21 mouse cellular contexts compared by ENCODE assay signal in the genomic region with DNA sequence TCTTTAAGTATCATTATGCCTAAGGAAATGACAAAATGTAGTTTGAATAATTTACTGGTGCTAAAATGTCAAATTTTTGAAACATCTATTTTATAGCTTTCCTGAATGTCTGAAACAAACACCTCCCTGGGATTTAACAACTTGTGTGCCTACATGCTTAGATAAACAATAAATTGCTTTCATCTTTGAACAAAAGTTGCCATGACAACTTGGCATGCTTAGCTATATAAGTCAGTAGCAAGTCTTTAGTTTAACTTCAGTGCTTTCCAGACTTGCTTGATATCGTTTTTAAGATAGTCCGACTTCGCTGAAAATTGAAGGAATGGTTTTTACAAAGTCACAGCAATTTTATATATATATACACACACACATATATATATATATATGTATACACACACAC.
DNase-seq lines count a peak whose midpoint lies in the region; ATAC-seq lines count a peak whose summit lies in the region.
"Had no signal": no experiment of that assay in that cellular context is flagged by ENCODE, and none has a peak within 500 bp of the region (broad histone marks: within the 10 kb centered on the region; RNA-seq: fewer than 3 reads in every experiment).

No protein-coding gene starts in this region.

- H3K9me3 ChIP-seq in hindbrain, embryonic 14.5 days (ENCODE audit: control insufficient read depth, low read length), result no peaks in the 10 kb centered on the region
- H3K9me3 ChIP-seq in hindbrain, embryonic 16.5 days (ENCODE audit: control insufficient read depth, low read length), result no peaks in the 10 kb centered on the region
- H3K9me3 ChIP-seq in midbrain, embryonic 14.5 days (ENCODE audit: control insufficient read depth, low read length), result no peaks in the 10 kb centered on the region
- no peaks in the 10 kb centered on the region for H3K9me3 ChIP-seq in midbrain, embryonic 16.5 days (replicated peaks; ENCODE audit: control insufficient read depth, low read length, poor library complexity, severe bottlenecking)
- H3K9me3 ChIP-seq: embryonic facial prominence, embryonic 12.5 days; heart, embryonic 15.5 days; limb, embryonic 10.5 days had no signal

- DNase-seq in hindbrain, embryonic 14.5 days (ENCODE audit: low spot score), result peak; percentile 63
- peak; percentile 65 for DNase-seq in midbrain, embryonic 14.5 days
- peak; percentile 46 for DNase-seq in brain, embryonic 18.5 days (ENCODE audit: low read depth, low spot score)
- peak; percentile 35 for DNase-seq in mesoderm, embryonic 11.5 days (ENCODE audit: low read depth, low spot score)
- DNase-seq: adrenal gland, adult 8-10 months; cerebellum, adult 11-12 months; cerebellum, postnatal 25 days; gastrocnemius, postnatal 36 days; heart, postnatal 4 days; kidney, adult 8-10 months; kidney, postnatal 36 days; layer of hippocampus, adult 9-11 months; liver, postnatal 0 days; right cerebral cortex, postnatal 4 days had no signal

- H3K27ac ChIP-seq in hindbrain, embryonic 14.5 days, result no peak overlapping the region
- no peak overlapping the region for H3K27ac ChIP-seq in hindbrain, embryonic 16.5 days (ENCODE audit: low read depth, low read length)
- H3K27ac ChIP-seq in midbrain, embryonic 14.5 days (replicated peaks; ENCODE audit: low read depth, low read length), result no peak overlapping the region
- no peak overlapping the region for H3K27ac ChIP-seq in midbrain, embryonic 16.5 days (ENCODE audit: low read length)
- H3K27ac ChIP-seq: embryonic facial prominence, embryonic 12.5 days; heart, embryonic 15.5 days; limb, embryonic 10.5 days had no signal

- H3K4me1 ChIP-seq in hindbrain, embryonic 14.5 days (replicated peaks; ENCODE audit: control insufficient read depth, insufficient read depth, low read length), result no peaks in the 10 kb centered on the region
- H3K4me1 ChIP-seq in hindbrain, embryonic 16.5 days (ENCODE audit: control insufficient read depth, insufficient read depth, low read depth, low read length), result no peaks in the 10 kb centered on the region
- H3K4me1 ChIP-seq in midbrain, embryonic 14.5 days (ENCODE audit: control insufficient read depth, insufficient read depth, low read length), result no peaks in the 10 kb centered on the region
- H3K4me1 ChIP-seq in midbrain, embryonic 16.5 days (ENCODE audit: control insufficient read depth, insufficient read depth, low read length), result peaks cover 3% of the 10 kb centered on the region; the same call in 1 of the 2 replicates
- H3K4me1 ChIP-seq: embryonic facial prominence, embryonic 12.5 days; limb, embryonic 10.5 days had no signal

- H3K27me3 ChIP-seq in hindbrain, embryonic 14.5 days (ENCODE audit: control insufficient read depth, insufficient read depth, low read length), result no peaks in the 10 kb centered on the region
- no peaks in the 10 kb centered on the region for H3K27me3 ChIP-seq in hindbrain, embryonic 16.5 days (replicated peaks; ENCODE audit: control insufficient read depth, insufficient read depth, low read length)
- no peaks in the 10 kb centered on the region for H3K27me3 ChIP-seq in midbrain, embryonic 14.5 days (ENCODE audit: control insufficient read depth, insufficient read depth, low read length)
- no peaks in the 10 kb centered on the region for H3K27me3 ChIP-seq in midbrain, embryonic 16.5 days (ENCODE audit: control insufficient read depth, insufficient read depth, low read depth, low read length)
- H3K27me3 ChIP-seq: embryonic facial prominence, embryonic 12.5 days; heart, embryonic 15.5 days; Patski had no signal

- H3K36me3 ChIP-seq in hindbrain, embryonic 14.5 days (replicated peaks; ENCODE audit: control insufficient read depth, insufficient read depth), result no peaks in the 10 kb centered on the region
- H3K36me3 ChIP-seq in hindbrain, embryonic 16.5 days (ENCODE audit: control insufficient read depth, insufficient read depth, low read length), result no peaks in the 10 kb centered on the region
- no peaks in the 10 kb centered on the region for H3K36me3 ChIP-seq in midbrain, embryonic 14.5 days (ENCODE audit: control insufficient read depth, insufficient read depth, low read length)
- no peaks in the 10 kb centered on the region for H3K36me3 ChIP-seq in midbrain, embryonic 16.5 days (ENCODE audit: control insufficient read depth, insufficient read depth, low read length)
- H3K36me3 ChIP-seq: embryonic facial prominence, embryonic 12.5 days; heart, embryonic 15.5 days; limb, embryonic 10.5 days had no signal

- H3K4me2 ChIP-seq in hindbrain, embryonic 14.5 days (replicated peaks), result no peak overlapping the region
- no peak overlapping the region for H3K4me2 ChIP-seq in hindbrain, embryonic 16.5 days (ENCODE audit: low read length)
- no peak overlapping the region for H3K4me2 ChIP-seq in midbrain, embryonic 14.5 days (ENCODE audit: low read length)
- H3K4me2 ChIP-seq in midbrain, embryonic 16.5 days (ENCODE audit: low read length), result no peak overlapping the region
- H3K4me2 ChIP-seq: embryonic facial prominence, embryonic 12.5 days; heart, embryonic 15.5 days had no signal

- WGBS in hindbrain, embryonic 14.5 days, result 57% methylated on average over 3 of the region's 3 CpGs
- 48% methylated on average over 3 of the region's 3 CpGs for WGBS in hindbrain, embryonic 16.5 days
- WGBS in midbrain, embryonic 14.5 days, result 66% methylated on average over 3 of the region's 3 CpGs
- 49% methylated on average over 3 of the region's 3 CpGs for WGBS in midbrain, embryonic 16.5 days

- ATAC-seq in hindbrain, embryonic 14.5 days (ENCODE audit: low FRiP score), result no peak
- ATAC-seq in hindbrain, embryonic 16.5 days, result no peak
- ATAC-seq in midbrain, embryonic 14.5 days (ENCODE audit: low FRiP score, low TSS enrichment), result no peak
- ATAC-seq in midbrain, embryonic 16.5 days, result no peak; the same call in 1 of the 2 replicates
- no peak for ATAC-seq in cerebellum, adult (ENCODE audit: insufficient number of reproducible peaks, low FRiP score, low TSS enrichment)
- ATAC-seq: liver, postnatal 0 days; Patski had no signal

- no peak overlapping the region for H3K4me3 ChIP-seq in hindbrain, embryonic 14.5 days (replicated peaks; ENCODE audit: low read length)
- no peak overlapping the region for H3K4me3 ChIP-seq in hindbrain, embryonic 16.5 days (ENCODE audit: low read length)
- no peak overlapping the region for H3K4me3 ChIP-seq in midbrain, embryonic 14.5 days (replicated peaks; ENCODE audit: low read depth, low read length)
- no peak overlapping the region for H3K4me3 ChIP-seq in midbrain, embryonic 16.5 days (ENCODE audit: low read depth, low read length)
- H3K4me3 ChIP-seq: embryonic facial prominence, embryonic 12.5 days; heart, embryonic 15.5 days; limb, embryonic 10.5 days had no signal

- no peak overlapping the region for H3K9ac ChIP-seq in hindbrain, embryonic 14.5 days
- H3K9ac ChIP-seq in hindbrain, embryonic 16.5 days (ENCODE audit: low read depth, low read length), result no peak overlapping the region
- no peak overlapping the region for H3K9ac ChIP-seq in midbrain, embryonic 14.5 days (replicated peaks; ENCODE audit: low read length)
- H3K9ac ChIP-seq in midbrain, embryonic 16.5 days (ENCODE audit: low read depth, low read length), result no peak overlapping the region
- H3K9ac ChIP-seq: embryonic facial prominence, embryonic 12.5 days; heart, embryonic 15.5 days; liver, postnatal 0 days had no signal
